Mouse (Mus musculus): Measurements from ENCODE around the gene Tcf20.

- TF ChIP-seq POLR2A (IDR thresholded peaks at IDR 0.05; ENCODE audit: insufficient read depth, low read length): no peak
- TF ChIP-seq CTCF (IDR thresholded peaks at IDR 0.05; ENCODE audit: low read depth, low read length): no peak
- no peak for TF ChIP-seq EP300 (IDR thresholded peaks at IDR 0.05; ENCODE audit: insufficient read depth, low read depth, low read length)
Observed at GRCm38 (mm10) chr15:82914455-82914854, 73.2 kb downstream of the Tcf20 start.

Measured in ES-Bruce4 (cell line).